In the genomic region with DNA sequence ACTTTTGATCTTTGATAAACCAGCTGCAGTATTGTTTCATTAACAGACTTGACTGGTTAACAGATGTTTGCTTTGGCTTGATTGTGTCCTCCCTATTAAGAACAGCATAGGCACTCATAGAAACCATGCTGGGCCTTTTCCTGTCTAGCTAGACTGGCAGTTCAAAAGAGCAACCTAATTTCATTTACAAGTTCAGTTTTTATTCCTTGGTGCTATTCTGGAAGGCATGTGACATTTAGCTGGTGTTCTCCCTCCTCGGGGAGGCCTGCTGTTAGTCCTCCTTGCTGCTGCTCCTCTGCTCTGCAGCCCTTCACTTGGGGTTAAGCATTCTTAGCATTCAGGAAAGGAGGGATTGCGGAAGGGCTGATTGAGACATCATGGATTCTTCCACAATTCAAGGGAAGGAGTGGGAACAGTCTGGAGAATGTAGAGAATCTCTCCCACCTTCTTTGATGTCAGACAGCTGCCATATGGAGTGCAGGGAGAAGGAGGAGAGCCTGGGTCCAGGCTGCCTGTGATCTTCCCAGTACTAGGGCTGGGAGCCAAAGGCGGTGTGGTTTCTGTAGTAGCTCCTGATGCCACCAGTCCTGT, we compare ENCODE assay signal across 7 mouse cellular contexts. TPM values are rescaled to one million over a fixed set of nuclear protein-coding genes. Genes with fewer than 3 reads are reported as not detected.
A peak's percentile ranks its signal among the peaks of the same experiment; 100 is the strongest.
DNase-seq lines count a peak whose midpoint lies in the region; ATAC-seq and TF ChIP-seq lines count a peak whose summit lies in the region.

No protein-coding gene starts in this region.

- H3K4me1 ChIP-seq in neural tube, embryonic 13.5 days (replicated peaks), result peaks cover 67% of the 10 kb centered on the region
- H3K4me1 ChIP-seq in heart, embryonic 16.5 days (ENCODE audit: control insufficient read depth, insufficient read depth, low read length), result peaks cover 50% of the 10 kb centered on the region
- peaks cover 60% of the 10 kb centered on the region for H3K4me1 ChIP-seq in limb, embryonic 10.5 days
- peaks cover 26% of the 10 kb centered on the region for H3K4me1 ChIP-seq in olfactory bulb, adult 2 months (ENCODE audit: control insufficient read depth, insufficient read depth, low read length)

- H3K27ac ChIP-seq in neural tube, embryonic 13.5 days (replicated peaks), result peak overlapping the region; percentile 59
- H3K27ac ChIP-seq in heart, embryonic 16.5 days (ENCODE audit: low read length), result peak overlapping the region; percentile 34
- H3K27ac ChIP-seq in limb, embryonic 10.5 days, result peak overlapping the region; percentile 71
- peak overlapping the region; percentile 86 for H3K27ac ChIP-seq in olfactory bulb, adult 2 months (ENCODE audit: insufficient read depth, low read depth, low read length)

- 0 out of 2 replicates have a peak, but pooled peaks cover 9% of the 10 kb centered on the region for H3K36me3 ChIP-seq in neural tube, embryonic 13.5 days
- H3K36me3 ChIP-seq in heart, embryonic 16.5 days (ENCODE audit: control insufficient read depth, insufficient read depth), result no peaks in the 10 kb centered on the region
- peaks cover 17% of the 10 kb centered on the region for H3K36me3 ChIP-seq in limb, embryonic 10.5 days

- no peak overlapping the region for H3K9ac ChIP-seq in neural tube, embryonic 13.5 days
- no peak overlapping the region for H3K9ac ChIP-seq in heart, embryonic 16.5 days (ENCODE audit: low read length)

- no peaks in the 10 kb centered on the region for H3K9me3 ChIP-seq in neural tube, embryonic 13.5 days
- no peaks in the 10 kb centered on the region for H3K9me3 ChIP-seq in heart, embryonic 16.5 days (replicated peaks; ENCODE audit: control insufficient read depth, low read length)
- no peaks in the 10 kb centered on the region for H3K9me3 ChIP-seq in limb, embryonic 10.5 days (replicated peaks)

- WGBS in neural tube, embryonic 13.5 days, result 55% methylated on average over 3 of the region's 3 CpGs
- WGBS in heart, embryonic 16.5 days, result 25% methylated on average over 3 of the region's 3 CpGs
- 30% methylated on average over 3 of the region's 3 CpGs for WGBS in limb, embryonic 10.5 days
- WGBS in olfactory bulb, adult 2 months, result 11% methylated on average over 3 of the region's 3 CpGs

- no peak for DNase-seq in neural tube, embryonic 10.5 days (ENCODE audit: extremely low spot score, low spot score)
- peak; percentile 82 to 87 for DNase-seq in cerebellum, postnatal 14 days
- peak; percentile 36 for DNase-seq in limb, embryonic 10.5 days (ENCODE audit: low spot score)

- H3K4me2 ChIP-seq in neural tube, embryonic 13.5 days, result no peak overlapping the region
- peak overlapping the region; percentile 6; the same call in 1 of the 2 replicates for H3K4me2 ChIP-seq in heart, embryonic 16.5 days (ENCODE audit: low read depth, low read length)

- ATAC-seq in neural tube, embryonic 13.5 days (ENCODE audit: low read depth), result no peak
- ATAC-seq in heart, embryonic 16.5 days (replicated peaks; ENCODE audit: extremely low read depth, insufficient read depth, low FRiP score), result no peak
- no peak for ATAC-seq in inflammation-experienced regulatory T-cells, adult 6 months

- no peak for TF ChIP-seq CTCF in olfactory bulb, adult 2 months (IDR thresholded peaks at IDR 0.05; ENCODE audit: insufficient read depth, low read depth, low read length)

- no peak for TF ChIP-seq POLR2A in olfactory bulb, adult 2 months (IDR thresholded peaks at IDR 0.05; ENCODE audit: insufficient read depth, low read depth, low read length)

- no peaks in the 10 kb centered on the region for H3K27me3 ChIP-seq in neural tube, embryonic 13.5 days
- H3K27me3 ChIP-seq in heart, embryonic 16.5 days (ENCODE audit: control insufficient read depth, insufficient read depth, low read length), result no peaks in the 10 kb centered on the region
- no peaks in the 10 kb centered on the region for H3K27me3 ChIP-seq in limb, embryonic 10.5 days (ENCODE audit: low read depth, poor library complexity, severe bottlenecking)

- H3K4me3 ChIP-seq in neural tube, embryonic 13.5 days, result no peak overlapping the region
- H3K4me3 ChIP-seq in heart, embryonic 16.5 days (ENCODE audit: low read length), result no peak overlapping the region
- no peak overlapping the region for H3K4me3 ChIP-seq in limb, embryonic 10.5 days
- no peak overlapping the region for H3K4me3 ChIP-seq in olfactory bulb, adult 2 months (ENCODE audit: insufficient read depth, low read depth, low read length)

RNA-seq across cellular contexts. Expression of gene Kat6b, which starts 42.7 kb away (rescaled TPM):
- 19.1 and 19.6 TPM in 2 replicates for polyA plus RNA-seq in neural tube, embryonic 13.5 days (2015; fragmentation: Nextera tagmentation; extraction: Ambion mirVana)
- polyA plus RNA-seq in heart, embryonic 16.5 days (2015; fragmentation: Nextera tagmentation; extraction: Ambion mirVana), result 9.4 and 10.2 TPM in 2 replicates
- polyA plus RNA-seq in limb, embryonic 10.5 days (2016; fragmentation: Nextera tagmentation; extraction: Ambion mirVana), result 14.5 and 19.6 TPM in 2 replicates
- polyA plus RNA-seq in olfactory bulb, adult 2 months (2012; ENCODE audit: insufficient read depth, insufficient read length, low replicate concordance, missing spikeins), result 124 and 135 TPM in 2 replicates
- polyA plus RNA-seq in inflammation-experienced regulatory T-cells, adult 6 months (2017; shearing (Covaris generic)), result 10 to 100 TPM in 2 of 3 experiments, 1 to 10 TPM in 1; 9.0 to 23.5 (median 20.5) TPM

Comparison
In these comparisons a context has a peak if more than half of its experiments do, and no peak if none do; other contexts are left out.
1. H3K27ac ChIP-seq: peak in every context shown above with its lines; median percentile 86 in olfactory bulb, adult 2 months; 71 in limb, embryonic 10.5 days; 59 in neural tube, embryonic 13.5 days; 34 in heart, embryonic 16.5 days.